Mouse (Mus musculus): ENCODE measurements at regions not wholly inside any gene's neighbourhood (a gene's known extent, or its start where the extent isn't known, plus 50 kb on each side); places are given as distances from the start of the nearest gene placed in this dataset.

GRCm38 (mm10) chrX:166951011-166951410 lies 258.1 kb downstream of the Tmsb4x start:
- no peaks in the 10 kb centered on the region for H3K4me1 ChIP-seq (ENCODE audit: control insufficient read depth, insufficient read depth, low read length)
- no peak overlapping the region for H3K27ac ChIP-seq (replicated peaks; ENCODE audit: low read depth, low read length)
- no peaks in the 10 kb centered on the region for H3K9me3 ChIP-seq (replicated peaks; ENCODE audit: control insufficient read depth, low read length)
- 82% methylated on average over 6 of the region's 6 CpGs for WGBS
- DNase-seq (ENCODE audit: low spot score) (no peak), ATAC-seq (replicated peaks; ENCODE audit: insufficient number of reproducible peaks, low FRiP score, low TSS enrichment, low read depth) (no peak)
- no peak overlapping the region for H3K4me3 ChIP-seq (ENCODE audit: low read depth, low read length)
- H3K4me2 ChIP-seq (ENCODE audit: low read depth, low read length), result no peak overlapping the region
- no peak overlapping the region for H3K9ac ChIP-seq (replicated peaks; ENCODE audit: low read length)
- no peaks in the 10 kb centered on the region for H3K27me3 ChIP-seq (ENCODE audit: control insufficient read depth, insufficient read depth, low read length)
- no peaks in the 10 kb centered on the region for H3K36me3 ChIP-seq (replicated peaks; ENCODE audit: control insufficient read depth, insufficient read depth, low read depth, low read length)

GRCm38 (mm10) chrX:166945915-166946314 lies 263.2 kb downstream of the Tmsb4x start:
- ATAC-seq (replicated peaks; ENCODE audit: insufficient number of reproducible peaks, low FRiP score, low TSS enrichment, low read depth), result no peak
- 79% methylated on average over 1 of the region's 1 CpGs for WGBS
- Histone ChIP-seq H3K36me3 (replicated peaks; ENCODE audit: control insufficient read depth, insufficient read depth, low read depth, low read length) (no peaks in the 10 kb centered on the region), H3K4me3 (ENCODE audit: low read depth, low read length) (no peak overlapping the region), H3K27me3 (ENCODE audit: control insufficient read depth, insufficient read depth, low read length) (no peaks in the 10 kb centered on the region), H3K9ac (replicated peaks; ENCODE audit: low read length) (no peak overlapping the region), H3K4me1 (ENCODE audit: control insufficient read depth, insufficient read depth, low read length) (no peaks in the 10 kb centered on the region), H3K4me2 (ENCODE audit: low read depth, low read length) (no peak overlapping the region), H3K9me3 (replicated peaks; ENCODE audit: control insufficient read depth, low read length) (no peaks in the 10 kb centered on the region), H3K27ac (replicated peaks; ENCODE audit: low read depth, low read length) (no peak overlapping the region)
- no peak for DNase-seq (ENCODE audit: low spot score)

GRCm38 (mm10) chrX:166945476-166945875 lies 263.6 kb downstream of the Tmsb4x start:
- 62% methylated on average over 1 of the region's 1 CpGs for WGBS

GRCm38 (mm10) chrX:166933766-166934165 lies 275.3 kb downstream of the Tmsb4x start:
- H3K9me3 ChIP-seq (replicated peaks; ENCODE audit: control insufficient read depth, low read length), result no peaks in the 10 kb centered on the region
- no peak overlapping the region for H3K4me2 ChIP-seq (ENCODE audit: low read depth, low read length)
- WGBS, result 76% methylated on average over 2 of the region's 2 CpGs
- H3K27me3 ChIP-seq (ENCODE audit: control insufficient read depth, insufficient read depth, low read length), result no peaks in the 10 kb centered on the region
- no peaks in the 10 kb centered on the region for H3K4me1 ChIP-seq (ENCODE audit: control insufficient read depth, insufficient read depth, low read length)
- DNase-seq (ENCODE audit: low spot score), result no peak
- no peak overlapping the region for H3K9ac ChIP-seq (replicated peaks; ENCODE audit: low read length)
- H3K36me3 ChIP-seq (replicated peaks; ENCODE audit: control insufficient read depth, insufficient read depth, low read depth, low read length), result no peaks in the 10 kb centered on the region
- no peak for ATAC-seq (replicated peaks; ENCODE audit: insufficient number of reproducible peaks, low FRiP score, low TSS enrichment, low read depth)
- H3K4me3 ChIP-seq (ENCODE audit: low read depth, low read length), result no peak overlapping the region
- no peak overlapping the region for H3K27ac ChIP-seq (replicated peaks; ENCODE audit: low read depth, low read length)

More at GRCm38 (mm10) chrX:166945476-166945875, 263.6 kb downstream of the Tmsb4x start:
- no peaks in the 10 kb centered on the region for H3K36me3 ChIP-seq (replicated peaks; ENCODE audit: control insufficient read depth, insufficient read depth, low read depth, low read length)
- H3K4me3 ChIP-seq (ENCODE audit: low read depth, low read length), result no peak overlapping the region
- ATAC-seq (replicated peaks; ENCODE audit: insufficient number of reproducible peaks, low FRiP score, low TSS enrichment, low read depth) (no peak), DNase-seq (ENCODE audit: low spot score) (no peak)
- no peaks in the 10 kb centered on the region for H3K4me1 ChIP-seq (ENCODE audit: control insufficient read depth, insufficient read depth, low read length)
- H3K9me3 ChIP-seq (replicated peaks; ENCODE audit: control insufficient read depth, low read length), result no peaks in the 10 kb centered on the region
- H3K9ac ChIP-seq (replicated peaks; ENCODE audit: low read length), result no peak overlapping the region
- no peak overlapping the region for H3K27ac ChIP-seq (replicated peaks; ENCODE audit: low read depth, low read length)
- no peaks in the 10 kb centered on the region for H3K27me3 ChIP-seq (ENCODE audit: control insufficient read depth, insufficient read depth, low read length)
- no peak overlapping the region for H3K4me2 ChIP-seq (ENCODE audit: low read depth, low read length)

GRCm38 (mm10) chrX:166932472-166932871 lies 276.6 kb downstream of the Tmsb4x start:
- no peak overlapping the region for H3K4me3 ChIP-seq (ENCODE audit: low read depth, low read length)
- H3K27ac ChIP-seq (replicated peaks; ENCODE audit: low read depth, low read length), result no peak overlapping the region
- no peaks in the 10 kb centered on the region for H3K36me3 ChIP-seq (replicated peaks; ENCODE audit: control insufficient read depth, insufficient read depth, low read depth, low read length)
- H3K27me3 ChIP-seq (ENCODE audit: control insufficient read depth, insufficient read depth, low read length), result no peaks in the 10 kb centered on the region
- DNase-seq (ENCODE audit: low spot score) (no peak), ATAC-seq (replicated peaks; ENCODE audit: insufficient number of reproducible peaks, low FRiP score, low TSS enrichment, low read depth) (no peak)
- H3K9ac ChIP-seq (replicated peaks; ENCODE audit: low read length), result no peak overlapping the region
- no peaks in the 10 kb centered on the region for H3K4me1 ChIP-seq (ENCODE audit: control insufficient read depth, insufficient read depth, low read length)
- no peak overlapping the region for H3K4me2 ChIP-seq (ENCODE audit: low read depth, low read length)
- H3K9me3 ChIP-seq (replicated peaks; ENCODE audit: control insufficient read depth, low read length), result no peaks in the 10 kb centered on the region

- Histone ChIP-seq H3K27ac (replicated peaks; ENCODE audit: low read depth, low read length) (no peak overlapping the region), H3K27me3 (ENCODE audit: control insufficient read depth, insufficient read depth, low read length) (no peaks in the 10 kb centered on the region), H3K9me3 (replicated peaks; ENCODE audit: control insufficient read depth, low read length) (no peaks in the 10 kb centered on the region), H3K4me2 (ENCODE audit: low read depth, low read length) (no peak overlapping the region), H3K9ac (replicated peaks; ENCODE audit: low read length) (no peak overlapping the region), H3K4me3 (ENCODE audit: low read depth, low read length) (no peak overlapping the region), H3K36me3 (replicated peaks; ENCODE audit: control insufficient read depth, insufficient read depth, low read depth, low read length) (no peaks in the 10 kb centered on the region), H3K4me1 (ENCODE audit: control insufficient read depth, insufficient read depth, low read length) (no peaks in the 10 kb centered on the region)
- no peak for DNase-seq (ENCODE audit: low spot score)
- no peak for ATAC-seq (replicated peaks; ENCODE audit: insufficient number of reproducible peaks, low FRiP score, low TSS enrichment, low read depth)
- 60% methylated on average over 4 of the region's 4 CpGs for WGBS
Measured at GRCm38 (mm10) chrX:166931048-166931447, 278.1 kb downstream of the Tmsb4x start.

GRCm38 (mm10) chrX:166929716-166930420 lies 279.2 kb downstream of the Tmsb4x start:
- Histone ChIP-seq H3K4me2 (ENCODE audit: low read depth, low read length) (no peak overlapping the region), H3K27me3 (ENCODE audit: control insufficient read depth, insufficient read depth, low read length) (no peaks in the 10 kb centered on the region), H3K4me1 (ENCODE audit: control insufficient read depth, insufficient read depth, low read length) (no peaks in the 10 kb centered on the region), H3K27ac (replicated peaks; ENCODE audit: low read depth, low read length) (no peak overlapping the region), H3K36me3 (replicated peaks; ENCODE audit: control insufficient read depth, insufficient read depth, low read depth, low read length) (no peaks in the 10 kb centered on the region), H3K9ac (replicated peaks; ENCODE audit: low read length) (no peak overlapping the region), H3K9me3 (replicated peaks; ENCODE audit: control insufficient read depth, low read length) (no peaks in the 10 kb centered on the region), H3K4me3 (ENCODE audit: low read depth, low read length) (no peak overlapping the region)
- 48% methylated on average over 6 of the region's 6 CpGs for WGBS
- DNase-seq (ENCODE audit: low spot score) (no peak), ATAC-seq (replicated peaks; ENCODE audit: insufficient number of reproducible peaks, low FRiP score, low TSS enrichment, low read depth) (no peak)

GRCm38 (mm10) chrX:166915356-166915953 lies 293.7 kb downstream of the Tmsb4x start:
- DNase-seq (ENCODE audit: low spot score) (no peak), ATAC-seq (replicated peaks; ENCODE audit: insufficient number of reproducible peaks, low FRiP score, low TSS enrichment, low read depth) (no peak)
- Histone ChIP-seq H3K9ac (replicated peaks; ENCODE audit: low read length) (no peak overlapping the region), H3K9me3 (replicated peaks; ENCODE audit: control insufficient read depth, low read length) (no peaks in the 10 kb centered on the region), H3K27me3 (ENCODE audit: control insufficient read depth, insufficient read depth, low read length) (no peaks in the 10 kb centered on the region), H3K4me1 (ENCODE audit: control insufficient read depth, insufficient read depth, low read length) (no peaks in the 10 kb centered on the region), H3K36me3 (replicated peaks; ENCODE audit: control insufficient read depth, insufficient read depth, low read depth, low read length) (no peaks in the 10 kb centered on the region), H3K4me2 (ENCODE audit: low read depth, low read length) (no peak overlapping the region), H3K4me3 (ENCODE audit: low read depth, low read length) (no peak overlapping the region), H3K27ac (replicated peaks; ENCODE audit: low read depth, low read length) (no peak overlapping the region)
- WGBS, result 61% methylated on average over 2 of the region's 2 CpGs

Data from embryonic facial prominence, embryonic 11.5 days (tissue).